Mouse (Mus musculus): Measurements from ENCODE around the gene Mtm1.

DNA sequence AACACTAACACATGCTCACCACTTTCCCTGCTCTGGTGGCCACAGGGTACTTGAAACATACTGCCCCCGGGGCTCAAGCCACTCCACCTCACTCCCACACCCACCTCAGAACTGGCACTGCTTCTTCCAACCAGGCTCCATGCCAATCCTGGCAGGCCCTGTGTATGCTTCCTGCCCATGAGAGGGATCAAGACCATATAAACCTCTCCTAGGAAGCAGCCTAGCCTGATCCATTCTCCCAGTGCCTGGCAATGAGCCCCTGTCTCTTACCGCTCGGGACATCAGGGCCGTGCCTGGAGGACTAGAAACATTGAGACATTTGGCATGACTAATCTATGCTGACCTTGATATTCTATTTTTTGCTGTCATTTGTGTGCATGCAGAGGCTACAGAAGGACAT, 26.9 kb upstream of the Mtm1 start:
- TF ChIP-seq CTCF (IDR thresholded peaks at IDR 0.05 in 2 of 3, conservative IDR thresholded peaks at IDR 0.05 in 1 of 3; ENCODE audit: control insufficient read depth in 1 of 3, insufficient read depth in 1 of 3, low read depth in 2 of 3, low read length in 3 of 3, poor library complexity in 1 of 3, severe bottlenecking in 1 of 3) (no peak), MYC (IDR thresholded peaks at IDR 0.05; ENCODE audit: low read depth, low read length) (no peak), MXI1 (IDR thresholded peaks at IDR 0.05; ENCODE audit: low read depth, low read length) (no peak), TAL1 (IDR thresholded peaks at IDR 0.05; ENCODE audit: low read length) (no peak), HCFC1 (IDR thresholded peaks at IDR 0.05; ENCODE audit: low read depth, low read length) (no peak), ELF1 (IDR thresholded peaks at IDR 0.05; ENCODE audit: low read depth, low read length) (no peak), E2F4 (IDR thresholded peaks at IDR 0.05; ENCODE audit: borderline replicate concordance, low read depth, low read length) (no peak), USF1 (IDR thresholded peaks at IDR 0.05; ENCODE audit: low read depth, low read length) (no peak), EP300 (IDR thresholded peaks at IDR 0.05; ENCODE audit: low read depth in 1 of 2, low read length in 2 of 2) (no peak), MAFK (IDR thresholded peaks at IDR 0.05; ENCODE audit: borderline replicate concordance, low read depth, low read length) (no peak)

Data from MEL (cell line).